Comparison of ENCODE assay signal across 9 mouse cellular contexts in genomic region chr3:96226695-96227648, GRCm38 (mm10). TPM values are rescaled to one million over a fixed set of nuclear protein-coding genes. Genes with fewer than 3 reads are reported as not detected.
A peak's percentile ranks its signal among the peaks of the same experiment; 100 is the strongest.
DNase-seq lines count a peak whose midpoint lies in the region; ATAC-seq lines count a peak whose summit lies in the region.
"Had no signal": no experiment of that assay in that cellular context is flagged by ENCODE, and none has a peak within 500 bp of the region (broad histone marks: within the 10 kb centered on the region; RNA-seq: fewer than 3 reads in every experiment).

No protein-coding gene starts in this region.

- H3K27ac ChIP-seq in midbrain, embryonic 10.5 days (replicated peaks), result peak overlapping the region; percentile 23; the same call in 1 of the 2 replicates
- no peak overlapping the region for H3K27ac ChIP-seq in midbrain, embryonic 16.5 days (ENCODE audit: low read length)

- peaks cover 51% of the 10 kb centered on the region for H3K4me1 ChIP-seq in midbrain, embryonic 10.5 days
- peaks cover 12% of the 10 kb centered on the region for H3K4me1 ChIP-seq in midbrain, embryonic 16.5 days (ENCODE audit: control insufficient read depth, insufficient read depth, low read length)

- WGBS in midbrain, embryonic 10.5 days, result 77% methylated on average over 8 of the region's 8 CpGs
- 83% methylated on average over 8 of the region's 8 CpGs for WGBS in midbrain, embryonic 16.5 days

- no peak for ATAC-seq in midbrain, embryonic 16.5 days

- H3K27me3 ChIP-seq in midbrain, embryonic 10.5 days (ENCODE audit: low read depth, poor library complexity, severe bottlenecking), result no peaks in the 10 kb centered on the region
- H3K27me3 ChIP-seq in midbrain, embryonic 16.5 days (ENCODE audit: control insufficient read depth, insufficient read depth, low read depth, low read length), result no peaks in the 10 kb centered on the region

- H3K9ac ChIP-seq in midbrain, embryonic 16.5 days (ENCODE audit: low read depth, low read length), result no peak overlapping the region

- no peak overlapping the region for H3K4me2 ChIP-seq in midbrain, embryonic 16.5 days (ENCODE audit: low read length)

- intact Hi-C loops in gastrocnemius, postnatal 14 days (cut with DNase I; ENCODE audit: low total_unique reads), result no loop called here

- no peak overlapping the region for H3K4me3 ChIP-seq in midbrain, embryonic 10.5 days
- H3K4me3 ChIP-seq in midbrain, embryonic 16.5 days (ENCODE audit: low read depth, low read length), result no peak overlapping the region

- DNase-seq in gastrocnemius, postnatal 25 days, result peak; percentile 34
- no peak for DNase-seq in gastrocnemius, postnatal 14 days
- no peak for DNase-seq in midbrain, embryonic 10.5 days (ENCODE audit: low spot score)
- DNase-seq in heart, adult 9 months (ENCODE audit: low spot score in 2 of 2), result peak; percentile 58 to 61
- DNase-seq in right cerebral cortex, adult 2 months (ENCODE audit: low spot score in 2 of 2), result no peak
- DNase-seq in testis, postnatal 14 days (ENCODE audit: low spot score), result no peak
- no peak for DNase-seq in embryo, embryonic 9.5 days (ENCODE audit: extremely low spot score)

- H3K9me3 ChIP-seq in midbrain, embryonic 10.5 days (replicated peaks), result no peaks in the 10 kb centered on the region
- no peaks in the 10 kb centered on the region for H3K9me3 ChIP-seq in midbrain, embryonic 16.5 days (replicated peaks; ENCODE audit: control insufficient read depth, low read length, poor library complexity, severe bottlenecking)

- H3K36me3 ChIP-seq in midbrain, embryonic 10.5 days, result no peaks in the 10 kb centered on the region
- no peaks in the 10 kb centered on the region for H3K36me3 ChIP-seq in midbrain, embryonic 16.5 days (ENCODE audit: control insufficient read depth, insufficient read depth, low read length)

RNA-seq across cellular contexts. Expression of gene Hist2h2be, which starts 6.1 kb away (rescaled TPM):
- total RNA-seq in gastrocnemius, postnatal 25 days (2021), result 1 to 10 TPM; 4.5 to 5.3 TPM
- 1 to 10 TPM; 4.3 to 4.4 TPM for total RNA-seq in gastrocnemius, postnatal 14 days (2021)
- 11.5 and 11.9 TPM in 2 replicates for polyA plus RNA-seq in midbrain, embryonic 10.5 days (2016; fragmentation: Nextera tagmentation; extraction: Ambion mirVana)
- 4.4 and 4.7 TPM in 2 replicates for polyA plus RNA-seq in midbrain, embryonic 16.5 days (2015; fragmentation: Nextera tagmentation; extraction: Ambion mirVana)

RNA-seq across cellular contexts. Expression of gene Hist2h2ac, which starts 6.3 kb away (rescaled TPM):
- total RNA-seq in gastrocnemius, postnatal 25 days (2021), result 10 to 100 TPM; 12.1 to 12.5 TPM
- 10 to 100 TPM; 33.7 to 41.7 TPM for total RNA-seq in gastrocnemius, postnatal 14 days (2021)
- 7.3 and 17.2 TPM in 2 replicates for polyA plus RNA-seq in midbrain, embryonic 10.5 days (2016; fragmentation: Nextera tagmentation; extraction: Ambion mirVana)
- 0.66 and 0.99 TPM in 2 replicates for polyA plus RNA-seq in midbrain, embryonic 16.5 days (2015; fragmentation: Nextera tagmentation; extraction: Ambion mirVana)

RNA-seq across cellular contexts. Expression of gene Hist2h2ab, which starts 7.3 kb away (rescaled TPM):
- total RNA-seq in gastrocnemius, postnatal 25 days (2021), result 1 to 10 TPM; 1.7 TPM
- total RNA-seq in gastrocnemius, postnatal 14 days (2021), result 1 to 10 TPM; 3.4 to 7.1 TPM
- polyA plus RNA-seq in midbrain, embryonic 10.5 days (2016; fragmentation: Nextera tagmentation; extraction: Ambion mirVana), result 0.98 TPM in 1 of 2 replicates, not detected in the other
- polyA plus RNA-seq in midbrain, embryonic 16.5 days (2015; fragmentation: Nextera tagmentation; extraction: Ambion mirVana), result not detected in 2 replicates
- polyA plus RNA-seq: heart, embryonic 16.5 days had no signal

RNA-seq across cellular contexts. Expression of gene Bola1, which starts 7.5 kb away (rescaled TPM):
- 10 to 100 TPM; 22.4 to 28.2 TPM for total RNA-seq in gastrocnemius, postnatal 25 days (2021)
- 10 to 100 TPM; 26.4 to 27.7 TPM for total RNA-seq in gastrocnemius, postnatal 14 days (2021)
- polyA plus RNA-seq in midbrain, embryonic 10.5 days (2016; fragmentation: Nextera tagmentation; extraction: Ambion mirVana), result 86.7 and 92.8 TPM in 2 replicates
- 51.3 and 52.2 TPM in 2 replicates for polyA plus RNA-seq in midbrain, embryonic 16.5 days (2015; fragmentation: Nextera tagmentation; extraction: Ambion mirVana)

RNA-seq across cellular contexts. Expression of gene Hist2h3c2, which starts 12.0 kb away (rescaled TPM):
- total RNA-seq in gastrocnemius, postnatal 25 days (2021), result 10 to 100 TPM in 1 of 2 experiments, 1 to 10 TPM in 1; 7.1 to 11.4 TPM
- total RNA-seq in gastrocnemius, postnatal 14 days (2021), result 10 to 100 TPM; 30.3 to 31.5 TPM
- polyA plus RNA-seq in midbrain, embryonic 10.5 days (2016; fragmentation: Nextera tagmentation; extraction: Ambion mirVana), result 8.1 TPM in 2 replicates
- 1.3 TPM in 2 replicates for polyA plus RNA-seq in midbrain, embryonic 16.5 days (2015; fragmentation: Nextera tagmentation; extraction: Ambion mirVana)

Comparison
In these comparisons a context has a peak if more than half of its experiments do, and no peak if none do; other contexts are left out.
1. DNase-seq: peak in gastrocnemius, postnatal 25 days (single experiment) and heart, adult 9 months (2 of 2); none in gastrocnemius, postnatal 14 days (single experiment), midbrain, embryonic 10.5 days (single experiment), right cerebral cortex, adult 2 months (0 of 2), testis, postnatal 14 days (single experiment) and embryo, embryonic 9.5 days (single experiment).